Mouse (Mus musculus): ENCODE data around the gene Nmnat2.

Gene Nmnat2

DNA sequence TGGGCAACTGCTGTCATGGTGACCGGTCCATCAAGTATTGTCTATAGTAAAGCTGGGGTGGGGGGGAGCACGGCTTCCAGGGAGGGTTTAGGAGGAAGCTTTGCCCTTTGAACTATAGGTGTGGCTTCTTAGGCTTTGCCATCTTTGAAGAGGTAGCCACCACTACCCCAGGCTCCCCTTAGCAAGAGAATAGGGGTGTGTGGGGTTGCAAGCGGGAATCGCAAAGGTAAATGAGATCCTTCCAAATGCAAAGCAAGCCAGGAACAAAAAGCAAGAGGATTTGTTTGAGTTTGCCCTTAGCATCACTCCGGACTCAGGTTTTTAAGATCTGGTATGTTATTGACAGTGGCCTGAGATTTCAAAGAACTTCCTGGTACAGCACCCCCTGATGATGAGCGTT, 140.5 kb downstream of the Nmnat2 start:
- no peak for DNase-seq

DNA sequence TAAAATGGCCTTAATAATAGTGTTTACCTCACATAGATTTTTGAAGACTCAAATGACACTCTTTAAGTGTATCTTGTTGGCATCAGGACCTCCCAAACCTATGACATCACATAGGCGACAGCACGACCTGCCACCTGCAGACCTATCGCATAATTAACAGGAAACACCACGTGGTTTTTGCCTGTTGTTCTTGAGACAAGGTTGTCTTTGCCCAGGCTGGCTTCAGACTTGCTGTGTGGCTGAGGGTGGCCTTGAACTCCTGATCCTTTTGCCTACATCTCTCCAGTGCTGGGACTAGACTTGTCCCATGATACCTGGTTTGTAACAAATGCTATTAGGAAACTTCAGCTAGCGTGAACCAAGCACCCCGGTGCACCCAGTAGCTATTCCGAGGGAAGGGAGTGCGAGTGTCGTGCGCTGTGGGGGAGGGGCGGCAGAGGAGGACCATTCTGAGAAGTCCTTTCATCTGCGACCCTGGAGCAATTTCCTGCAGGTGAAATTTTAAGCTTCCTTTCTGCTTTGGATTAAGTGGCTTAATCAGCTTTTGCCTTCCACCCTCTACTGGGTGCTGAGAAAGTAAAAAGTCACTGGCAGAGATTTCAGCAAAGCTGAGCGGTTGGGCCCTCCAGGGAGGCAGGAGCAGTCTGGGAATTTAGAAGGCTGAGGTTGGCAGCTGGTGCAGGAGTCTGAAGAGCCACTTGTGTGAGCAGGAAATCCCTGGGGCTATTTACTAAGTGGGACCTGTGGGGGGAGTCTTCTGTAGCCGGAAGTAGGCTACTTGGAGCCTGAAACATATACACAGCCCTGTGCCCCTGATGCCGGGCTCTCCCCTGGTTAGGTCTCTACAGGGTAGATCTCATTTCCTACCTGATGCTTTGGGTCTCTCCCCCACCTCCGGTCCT, 141.3 kb downstream of the Nmnat2 start:
- DNase-seq, result peak; percentile 60

DNA sequence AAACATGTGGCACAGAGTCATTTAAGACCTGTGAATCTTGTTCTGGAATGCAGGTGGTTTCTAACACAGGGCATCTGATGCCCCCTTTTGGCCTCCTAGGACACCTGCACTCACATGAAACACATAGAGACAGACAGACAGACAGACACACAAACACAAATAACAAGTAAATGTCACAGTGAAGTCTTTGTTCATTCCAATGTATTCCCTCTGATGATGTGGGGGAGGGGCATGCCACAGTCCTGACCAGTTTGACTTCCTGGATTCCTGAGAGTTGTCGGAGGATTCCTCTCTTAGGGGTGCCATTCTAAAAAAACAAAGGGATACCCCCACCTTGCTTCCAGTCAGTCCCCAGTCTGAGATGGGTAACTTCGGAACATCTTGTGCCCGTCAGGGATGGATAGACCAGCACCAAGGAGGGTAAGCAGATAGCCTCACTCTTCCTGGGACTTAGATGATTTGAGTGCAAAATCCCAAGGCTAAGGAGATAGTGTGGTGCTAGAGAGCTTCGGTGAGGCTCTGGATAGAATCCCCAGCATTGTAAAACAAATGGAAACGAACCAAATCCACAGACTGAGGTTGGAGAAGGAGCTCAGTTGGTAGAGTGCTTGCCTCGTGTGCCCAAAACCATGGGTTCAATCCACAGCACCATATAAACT, 142.4 kb downstream of the Nmnat2 start:
- DNase-seq, result no peak

DNA sequence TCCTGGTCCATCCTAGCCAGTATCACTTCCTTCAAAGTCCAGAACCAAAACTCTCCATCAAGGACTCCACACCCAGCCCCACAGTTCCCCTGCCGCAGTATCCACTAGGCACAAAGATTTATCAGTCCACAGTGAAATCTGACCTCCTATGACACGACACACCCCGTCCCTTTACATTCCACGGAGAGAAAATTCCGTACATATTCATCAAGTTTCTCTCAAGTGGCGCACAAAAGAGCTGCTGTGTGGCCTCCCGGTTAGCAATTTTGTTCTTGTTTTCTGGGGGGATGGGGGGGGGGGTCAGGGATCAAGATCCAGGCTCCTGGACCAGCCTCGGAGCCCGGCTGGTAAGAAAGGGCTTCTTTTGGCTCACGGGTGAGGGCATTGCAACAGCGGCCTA, 143.8 kb downstream of the Nmnat2 start:
- no peak for DNase-seq

DNA sequence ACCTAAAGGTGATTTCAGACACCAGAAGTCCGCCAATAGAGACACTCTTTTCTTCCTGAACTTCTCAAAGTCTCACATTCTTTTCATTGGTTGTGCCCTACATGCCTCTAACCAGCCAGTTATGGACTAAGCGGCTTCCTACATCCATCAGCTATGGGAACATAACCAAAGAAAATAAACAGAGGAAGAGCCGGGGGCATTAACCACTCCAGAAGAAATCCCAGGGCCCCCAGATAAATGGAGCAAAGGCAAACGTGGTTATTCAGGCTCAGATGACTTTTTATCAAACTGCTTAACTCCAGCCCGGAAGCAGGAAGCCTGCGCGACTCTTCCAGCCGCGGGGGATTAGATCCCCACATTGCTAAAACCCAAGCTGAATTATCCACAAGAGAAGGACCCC, 146.1 kb downstream of the Nmnat2 start:
- no peak for DNase-seq

GRCm38 (mm10) chr1:153101327-153101880, 146.6 kb downstream of the Nmnat2 start:
- DNase-seq, result peak; percentile 81

DNA sequence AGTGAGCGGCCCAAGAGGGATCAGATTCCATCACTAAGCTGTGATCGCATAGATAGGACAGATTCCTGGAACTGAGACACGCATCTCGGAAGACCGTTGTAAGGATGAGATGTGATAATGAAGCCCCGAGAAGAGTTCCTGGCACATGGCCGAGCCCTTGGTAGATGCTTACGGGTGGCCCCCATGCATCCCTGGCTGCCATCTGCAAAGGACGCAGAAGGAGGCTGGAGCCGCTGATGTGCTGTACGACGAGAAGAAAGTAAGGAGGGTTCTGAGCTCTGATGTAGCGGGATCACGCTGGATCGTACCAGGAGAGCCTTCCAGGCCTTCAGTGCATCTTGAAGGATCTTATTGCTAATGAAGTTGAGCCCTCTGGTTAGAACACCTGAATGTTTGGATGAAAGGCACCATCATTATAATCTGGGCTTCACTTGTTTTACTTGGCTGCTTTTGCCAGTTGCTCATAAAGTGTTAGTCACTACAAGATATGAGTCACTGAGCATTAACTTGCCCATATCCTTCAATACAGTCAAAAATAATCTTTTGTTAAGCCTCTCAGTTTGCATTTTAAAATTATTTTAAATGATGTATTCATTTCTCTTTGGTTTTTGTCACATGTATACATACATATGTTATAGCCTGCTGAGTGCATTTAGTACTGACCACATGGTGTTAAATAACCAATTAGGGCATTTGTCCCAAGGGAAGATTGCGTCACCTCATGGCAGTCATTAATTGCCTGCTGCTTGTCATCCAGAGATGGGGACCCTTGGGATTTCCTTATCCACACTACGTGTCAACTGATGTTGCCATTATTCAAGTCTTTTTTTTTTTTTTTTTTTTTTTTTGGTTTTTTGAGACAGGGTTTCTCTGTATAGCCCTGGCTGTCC, 147.7 kb downstream of the Nmnat2 start:
- no peak for DNase-seq

DNA sequence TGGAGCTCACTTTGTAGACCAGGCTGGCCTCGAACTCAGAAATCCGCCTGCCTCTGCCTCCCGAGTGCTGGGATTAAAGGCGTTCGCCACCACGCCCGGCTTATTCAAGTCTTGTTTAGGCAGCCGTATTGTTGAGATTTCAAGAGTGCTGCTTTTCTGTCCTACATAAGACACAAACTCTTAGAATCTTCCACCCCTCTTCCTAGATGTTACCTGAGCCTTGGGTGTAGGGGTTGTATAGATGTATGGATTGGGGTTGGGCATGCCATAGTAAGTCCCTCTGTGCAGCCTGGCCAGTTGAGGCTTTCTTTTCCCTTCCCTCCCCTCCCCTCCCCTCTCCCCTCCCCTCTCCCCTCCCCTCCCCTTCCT, 148.4 kb downstream of the Nmnat2 start:
- no peak for DNase-seq

DNA sequence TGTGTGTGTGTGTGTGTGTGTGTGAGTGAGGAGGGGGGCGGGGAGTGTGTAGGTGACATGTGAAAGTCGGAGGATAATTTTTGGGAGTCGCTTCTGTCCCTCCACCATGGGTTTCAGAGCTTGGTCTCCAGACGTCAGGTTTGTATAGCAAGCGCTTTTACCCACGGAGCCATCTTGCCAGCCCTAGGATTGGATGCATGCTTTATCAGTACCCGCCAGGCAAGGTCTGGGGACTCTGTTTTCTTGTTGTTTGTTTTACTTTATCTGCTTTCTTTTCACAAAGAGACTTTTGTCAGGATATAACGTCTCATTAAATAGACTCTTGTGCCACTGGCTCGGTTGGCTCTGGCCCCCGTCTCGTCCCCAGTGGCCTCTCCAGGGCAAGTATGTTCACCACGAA, 150.0 kb downstream of the Nmnat2 start:
- DNase-seq, result no peak

DNA sequence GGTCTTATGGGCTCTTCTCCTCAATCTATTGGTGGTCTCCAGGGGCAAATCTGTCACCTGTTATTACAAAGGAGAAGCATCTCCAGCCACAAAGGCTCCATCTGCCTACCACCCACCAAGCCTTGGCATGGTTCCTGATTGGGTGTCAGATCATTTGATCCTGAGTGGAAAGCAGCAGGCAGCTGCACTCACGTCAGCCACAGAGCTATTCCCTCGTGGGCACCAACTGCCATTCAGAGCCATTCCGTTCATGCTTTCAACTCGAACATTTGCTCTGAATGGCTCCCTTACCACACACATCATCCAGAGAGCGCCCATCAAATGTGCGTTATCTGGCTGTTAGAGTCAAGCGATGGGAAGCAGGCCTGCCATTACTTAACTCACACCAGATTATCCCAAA, 153.1 kb downstream of the Nmnat2 start:
- DNase-seq, result peak; percentile 37

DNA sequence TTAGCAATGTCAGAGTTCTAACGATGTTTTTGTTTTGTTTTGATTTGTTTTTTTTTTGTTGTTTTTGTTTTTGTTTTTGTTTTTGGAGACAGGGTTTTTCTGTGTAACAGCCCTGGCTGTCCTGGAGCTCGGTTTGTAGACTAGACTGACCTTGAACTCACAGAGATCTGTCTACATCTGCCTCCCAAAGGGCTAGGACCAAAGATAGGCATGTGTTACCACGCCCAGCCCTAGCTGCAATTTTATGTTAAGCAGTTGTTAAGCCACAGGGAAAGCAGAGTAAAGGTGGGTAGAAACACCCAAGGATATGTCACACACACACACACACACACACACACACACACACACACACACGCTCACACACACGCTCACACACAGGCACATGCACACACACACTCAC, 154.6 kb downstream of the Nmnat2 start:
- no peak for DNase-seq

GRCm38 (mm10) chr1:153109836-153110235, 155.0 kb downstream of the Nmnat2 start:
- no peak for DNase-seq

GRCm38 (mm10) chr1:153111596-153111995, 156.8 kb downstream of the Nmnat2 start:
- DNase-seq, result no peak

DNA sequence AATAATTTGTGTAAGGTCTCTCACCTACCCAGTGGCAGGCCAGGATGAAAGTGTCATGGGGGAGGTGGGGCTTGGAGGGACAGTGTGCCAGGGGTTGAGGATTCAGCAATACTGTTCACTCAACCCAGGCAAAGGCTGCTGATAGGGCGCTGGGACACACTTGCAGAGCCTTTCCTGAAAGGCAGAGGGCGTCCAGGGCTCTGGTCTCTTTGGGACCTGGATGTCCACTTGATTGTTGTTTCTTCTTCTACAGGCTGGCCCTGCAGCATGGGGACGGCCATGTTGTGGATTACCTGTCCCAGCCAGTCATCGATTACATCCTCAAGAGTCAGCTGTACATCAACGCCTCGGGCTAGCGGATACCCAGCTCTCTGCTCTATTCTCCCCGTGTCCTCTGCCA, 160.5 kb downstream of the Nmnat2 start:
- DNase-seq, result no peak

DNA sequence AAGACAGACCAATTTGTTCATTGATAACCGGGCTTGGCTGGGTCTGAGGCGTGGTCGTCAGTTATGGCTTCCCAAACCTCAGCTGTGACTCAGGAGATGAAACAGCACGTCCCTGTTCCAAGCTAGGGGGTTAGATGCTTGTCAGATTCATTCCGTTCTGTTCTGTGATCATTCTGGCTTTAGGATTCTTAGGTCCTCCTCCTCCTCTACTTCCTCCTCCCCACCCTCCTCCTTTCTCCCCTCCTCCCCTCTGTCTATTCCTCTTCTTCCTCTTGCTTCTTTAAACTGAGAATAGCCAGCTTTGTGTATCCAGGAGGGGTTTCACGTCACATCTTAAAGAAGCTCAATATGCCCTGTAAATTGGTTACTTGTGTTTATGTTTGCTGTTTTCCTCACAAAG, 165.8 kb downstream of the Nmnat2 start:
- no peak for DNase-seq

GRCm38 (mm10) chr1:153121320-153121719, 166.5 kb downstream of the Nmnat2 start:
- DNase-seq, result no peak

DNA sequence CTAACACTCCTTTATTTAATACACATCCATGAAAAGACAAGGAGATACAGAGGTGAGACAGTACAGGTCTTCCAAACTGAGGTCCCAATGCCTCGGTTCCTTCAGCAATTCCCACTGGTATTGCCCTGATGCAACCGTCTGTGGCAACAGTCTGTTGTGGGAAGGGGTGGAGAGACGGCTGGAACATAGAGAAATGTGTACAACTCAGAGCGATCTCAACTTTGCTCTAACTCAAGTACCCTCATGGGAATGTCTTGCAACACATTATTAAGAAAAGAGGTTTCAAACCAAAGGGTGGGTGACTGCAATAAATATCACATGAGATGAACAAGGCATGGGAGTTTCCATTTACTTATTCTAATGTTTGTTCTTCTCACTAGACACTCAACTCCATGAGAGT, 168.0 kb downstream of the Nmnat2 start:
- no peak for DNase-seq

GRCm38 (mm10) chr1:153124502-153124901, 169.7 kb downstream of the Nmnat2 start:
- no peak for DNase-seq

DNA sequence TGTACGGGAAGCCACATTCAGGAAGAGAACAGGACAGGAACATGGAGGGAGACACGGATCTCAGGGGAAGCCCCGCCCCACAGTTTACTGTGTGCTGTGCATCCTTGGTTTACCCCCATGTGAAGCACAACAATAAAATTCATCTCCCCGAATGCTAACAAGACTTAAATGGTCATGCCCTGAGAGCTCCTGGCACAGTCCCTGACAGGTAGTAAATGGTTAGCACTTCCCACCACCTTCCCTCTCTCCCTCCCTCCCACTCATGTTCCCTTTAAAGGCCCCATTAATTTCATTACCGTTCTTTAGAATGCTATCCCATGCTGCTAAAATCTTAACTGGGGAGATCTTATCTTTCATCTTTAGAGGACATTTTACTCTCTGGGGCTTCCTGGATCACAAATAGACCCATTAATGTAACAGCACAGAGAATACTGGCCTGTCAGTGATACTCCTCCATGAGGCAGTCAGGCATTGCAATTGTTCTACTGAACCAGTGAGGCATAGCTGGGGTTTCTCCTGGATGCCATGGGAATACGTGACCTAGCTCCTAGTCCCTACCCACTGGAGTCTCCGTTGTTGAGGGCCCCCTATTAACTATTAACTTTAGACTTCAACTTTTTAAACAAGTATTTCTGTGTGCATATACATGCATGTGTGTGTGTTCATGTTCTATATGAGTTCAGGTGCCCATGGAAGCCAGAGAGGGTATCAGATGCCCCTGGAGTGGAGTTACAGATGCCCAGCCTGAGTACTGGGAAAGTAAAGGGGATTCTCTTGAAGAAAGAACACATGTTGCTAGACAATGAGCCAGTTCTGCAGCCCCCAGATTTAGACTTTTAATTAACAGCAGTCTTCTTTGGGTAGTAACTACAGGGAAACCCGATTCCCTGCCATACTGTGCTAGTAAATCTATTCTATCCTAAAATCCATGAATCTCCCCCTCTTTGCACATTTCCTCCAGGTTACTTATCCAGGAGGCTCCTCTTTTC, 170.8 kb downstream of the Nmnat2 start:
- DNase-seq, result no peak

- peak; percentile 21 for DNase-seq
Measured at GRCm38 (mm10) chr1:153126491-153127381, 171.9 kb downstream of the Nmnat2 start.

GRCm38 (mm10) chr1:153127622-153128021, 172.8 kb downstream of the Nmnat2 start:
- DNase-seq, result peak; percentile 34

Data from lung, postnatal 10 days (tissue).